Mouse (Mus musculus): ENCODE data around the gene Hoxa4.

DNA sequence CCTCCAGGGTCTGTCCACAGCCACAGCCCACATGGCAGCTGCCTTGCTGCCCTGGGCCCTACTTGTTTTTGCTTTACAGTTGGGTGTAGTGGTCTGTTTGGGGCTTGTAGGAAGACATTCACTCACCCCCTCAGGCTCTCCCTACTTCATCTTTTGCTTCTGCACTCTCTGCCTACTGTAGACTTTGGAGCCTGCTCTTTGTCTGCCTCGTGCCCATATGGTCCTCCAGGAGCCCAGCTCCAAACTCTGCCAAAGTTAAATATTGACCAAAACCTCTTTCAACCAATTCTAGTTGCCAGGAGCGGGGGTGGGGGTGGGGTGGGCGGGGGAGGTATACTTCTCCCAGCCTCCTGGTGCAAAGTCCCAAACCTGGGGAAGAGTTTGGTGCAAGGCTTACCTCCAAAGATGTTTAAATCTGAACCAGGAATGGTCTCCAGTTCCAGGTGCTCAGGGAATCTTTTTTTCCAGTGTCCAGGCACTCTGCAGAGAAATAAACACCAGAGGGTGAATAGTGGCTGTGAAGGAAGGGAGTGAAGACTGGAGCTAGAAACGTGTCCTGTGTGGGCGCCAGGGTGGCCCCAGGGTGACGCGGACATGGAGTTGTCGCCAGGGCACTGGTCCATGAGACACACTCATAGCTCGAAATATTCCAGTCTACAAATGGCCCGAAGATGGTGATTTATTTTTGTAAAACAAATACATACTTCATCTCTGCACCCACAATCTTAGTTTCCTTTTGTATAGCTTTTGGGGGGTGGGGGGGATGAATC, 8.1 kb downstream of the Hoxa4 start:
- TF ChIP-seq HCFC1 (IDR thresholded peaks at IDR 0.05; ENCODE audit: borderline replicate concordance, insufficient read depth, low read length) (no peak), MAFK (IDR thresholded peaks at IDR 0.05; ENCODE audit: insufficient read depth, low read depth, low read length) (no peak)
